Mouse (Mus musculus) colon, adult 2 months (tissue): ENCODE data around the gene Sptbn2. TPM values are rescaled to one million over a fixed set of nuclear protein-coding genes. Genes with fewer than 3 reads are reported as not detected.

Experiments used
- polyA plus RNA-seq: library from polyadenylated mRNA; depleted of rRNA; stranded (reverse); fragments of >200 nt; gene quantifications from 2 replicates; pipeline ENCODE4 v1.2.3, GENCODE M21; 2012; rRNA removed

The Sptbn2 gene
- 2.8 and 3.0 TPM in 2 replicates for polyA plus RNA-seq

DNA sequence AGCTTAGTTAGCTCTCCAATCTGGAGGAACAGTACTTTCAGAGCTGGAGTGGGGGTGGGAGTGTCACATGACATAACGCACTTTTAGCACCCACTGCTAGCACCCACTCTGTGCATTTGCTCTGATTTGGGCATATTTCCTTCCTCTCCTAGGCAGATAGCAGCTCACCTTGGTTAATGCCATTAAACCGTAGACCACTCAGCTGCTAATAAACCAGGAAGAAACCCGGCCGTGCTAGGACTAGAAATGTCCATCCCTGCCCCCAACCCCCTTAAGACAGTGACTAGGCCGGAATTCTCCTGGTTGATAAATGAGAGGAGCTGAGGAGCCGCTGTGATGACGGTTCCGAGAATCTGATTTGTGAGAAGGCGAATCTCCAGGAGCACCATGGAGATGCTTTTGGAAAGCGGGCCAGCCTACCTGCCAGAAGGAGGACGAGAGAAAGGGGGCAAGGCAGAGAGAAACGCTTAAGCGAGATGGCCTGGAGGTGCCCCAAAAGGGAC lies at the start of gene Sptbn2:
Sptbn2 (plus strand) TSS at position 70 of the 503 bp plus-strand sequence.

DNA sequence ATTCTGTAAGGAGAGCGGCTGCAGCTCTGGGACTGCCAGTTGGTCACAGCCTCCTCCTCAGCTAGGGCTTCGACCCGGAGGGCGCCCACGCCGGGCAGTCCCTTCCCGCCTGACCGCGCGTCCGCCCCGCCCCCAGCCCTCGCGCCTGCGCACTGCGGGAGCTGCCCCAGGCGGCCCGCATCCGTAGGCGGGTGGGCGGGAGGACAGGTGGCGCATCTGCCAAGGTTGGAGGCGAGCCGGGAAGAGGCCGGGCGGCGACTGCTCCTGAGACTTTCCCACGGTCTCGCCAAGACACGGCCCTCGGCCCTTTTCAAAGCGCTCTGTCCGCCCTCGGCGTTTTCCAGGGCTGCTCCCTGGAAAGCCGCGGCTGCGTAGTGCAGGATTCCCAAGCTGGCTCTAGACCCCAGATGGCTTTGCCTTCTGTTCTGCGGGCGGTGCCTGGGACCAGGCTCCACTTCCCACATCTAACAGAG lies 12.7 kb upstream of the Sptbn2 start, which contains the start of gene Gm960:
Gm960 (minus strand) TSS at position 464 of the 473 bp plus-strand sequence.

GRCm38 (mm10) chr19:4756193-4756911 lies 45.4 kb downstream of the Sptbn2 start, which contains the start of gene Rbm4b:
Gene Rbm4b, plus strand, starts transcription at chr19:4756497.

DNA sequence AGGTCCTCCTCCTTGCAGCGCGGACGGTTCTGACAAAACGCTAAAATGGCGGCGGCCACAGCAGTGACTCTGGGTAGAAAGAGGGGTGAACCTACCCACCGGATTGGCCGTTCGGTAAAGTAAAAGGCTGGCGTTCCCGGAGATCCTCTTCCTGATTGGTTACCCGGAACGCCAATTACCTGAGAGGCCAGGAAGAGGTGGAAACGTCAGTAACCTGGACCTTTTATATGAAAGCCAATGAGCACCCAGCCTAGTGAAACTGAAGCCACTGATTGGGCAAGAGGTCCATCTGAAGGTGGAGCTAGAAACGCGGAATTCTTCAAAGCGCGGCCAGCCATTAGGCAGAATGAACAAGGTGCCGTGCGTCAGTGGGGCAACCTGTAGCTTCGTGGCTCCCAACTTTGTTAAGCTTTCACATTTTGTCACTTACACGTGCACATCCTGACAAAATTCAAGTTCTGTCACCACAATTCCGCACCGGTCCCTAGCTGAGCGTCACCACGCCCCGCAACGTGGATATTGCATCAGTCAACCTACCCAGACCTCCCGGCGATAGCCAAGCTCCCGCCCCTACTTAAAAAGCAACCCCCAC lies 83.0 kb downstream of the Sptbn2 start, which contains the start of gene Rbm4:
Rbm4 (minus strand) TSS at position 71 of the 592 bp plus-strand sequence.

Other genes with a start within 250 kb of the Sptbn2 start
- 2.0 and 4.4 TPM in 2 replicates for gene Syt12, start 233.7 kb upstream of the Sptbn2 start, polyA plus RNA-seq
- gene 2010003K11Rik, start 212.6 kb upstream of the Sptbn2 start, polyA plus RNA-seq = 20.7 and 26.0 TPM in 2 replicates
- gene Pcx, start 200.7 kb upstream of the Sptbn2 start, polyA plus RNA-seq = 46.6 and 53.4 TPM in 2 replicates
- 61.8 and 65.1 TPM in 2 replicates for gene Lrfn4, start 95.5 kb upstream of the Sptbn2 start, polyA plus RNA-seq
- gene Rce1, start 85.5 kb upstream of the Sptbn2 start, polyA plus RNA-seq = 106 and 166 TPM in 2 replicates
- 0.09 and 0.10 TPM in 2 replicates for gene Gm960, start 12.5 kb upstream of the Sptbn2 start, polyA plus RNA-seq
- gene Rbm4b, start 45.3 kb downstream of the Sptbn2 start, polyA plus RNA-seq = 4.0 and 4.6 TPM in 2 replicates
- gene Rbm4, start 82.7 kb downstream of the Sptbn2 start, polyA plus RNA-seq = 31.3 and 33.2 TPM in 2 replicates
- 10.2 and 18.0 TPM in 2 replicates for gene Gm21992, start 100.4 kb downstream of the Sptbn2 start, polyA plus RNA-seq
- gene Rbm14, start 100.5 kb downstream of the Sptbn2 start, polyA plus RNA-seq = 63.9 and 69.5 TPM in 2 replicates
- 45.7 and 48.2 TPM in 2 replicates for gene Ccs, start 128.2 kb downstream of the Sptbn2 start, polyA plus RNA-seq
- gene Ccdc87, start 128.2 kb downstream of the Sptbn2 start, polyA plus RNA-seq = 0.12 TPM in 1 of 2 replicates, not detected in the other
- 79.6 and 90.6 TPM in 2 replicates for gene Ctsf, start 144.0 kb downstream of the Sptbn2 start, polyA plus RNA-seq
- 0.58 TPM in 2 replicates for gene Actn3, start 166.7 kb downstream of the Sptbn2 start, polyA plus RNA-seq
- 31.6 and 38.3 TPM in 2 replicates for gene Zdhhc24, start 167.5 kb downstream of the Sptbn2 start, polyA plus RNA-seq
- 2.6 and 3.9 TPM in 2 replicates for gene Bbs1, start 195.5 kb downstream of the Sptbn2 start, polyA plus RNA-seq
- gene Dpp3, start 217.1 kb downstream of the Sptbn2 start, polyA plus RNA-seq = 191 and 196 TPM in 2 replicates
- 3.7 and 3.9 TPM in 2 replicates for gene Peli3, start 232.0 kb downstream of the Sptbn2 start, polyA plus RNA-seq